Mouse (Mus musculus): ENCODE measurements around the gene H3f3a. TPM values are rescaled to one million over a fixed set of nuclear protein-coding genes. Genes with fewer than 3 reads are reported as not detected.

Gene H3f3a
- total RNA-seq, 2 experiments from 2014 or later: 476 to 478 TPM

DNA sequence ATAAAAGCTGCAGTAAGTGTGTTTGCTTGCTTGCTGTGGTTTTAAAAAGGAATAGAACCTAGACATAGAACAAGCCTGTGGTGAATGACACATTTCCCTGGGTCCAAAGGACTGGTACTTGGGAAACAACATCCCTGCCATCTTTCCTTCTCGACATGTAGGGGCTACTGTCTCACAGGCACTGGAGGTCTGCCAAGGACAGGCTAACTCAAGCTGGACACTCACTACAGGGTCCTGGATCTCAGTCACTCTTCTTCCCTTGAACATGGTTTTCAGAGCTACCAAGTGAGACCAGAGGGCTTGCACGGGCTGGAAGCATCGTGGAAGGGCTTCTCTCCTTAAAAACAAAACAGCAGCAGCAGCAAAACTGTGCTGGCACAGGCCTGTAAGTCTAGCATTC, 10.0 kb upstream of the H3f3a start:
- DNase-seq (ENCODE audit: low spot score in 2 of 2): no peak

- DNase-seq (ENCODE audit: low spot score in 2 of 2): no peak
These were observed 8.5 kb upstream of the H3f3a start for GRCm38 (mm10) chr1:180822276-180822675.

GRCm38 (mm10) chr1:180821101-180821500, 7.4 kb upstream of the H3f3a start:
- DNase-seq (ENCODE audit: low spot score in 2 of 2): no peak

- no peak for DNase-seq (ENCODE audit: low spot score in 2 of 2)
These were observed 4.3 kb upstream of the H3f3a start for GRCm38 (mm10) chr1:180818000-180818399.

- peak; percentile 25 to 35 for DNase-seq (ENCODE audit: low spot score in 2 of 2)
These were observed 1.8 kb upstream of the H3f3a start for GRCm38 (mm10) chr1:180815371-180816024.

GRCm38 (mm10) chr1:180813409-180813884, 296 bp downstream of the H3f3a start:
- DNase-seq (ENCODE audit: low spot score in 2 of 2): peak; percentile 94 to 96

GRCm38 (mm10) chr1:180812463-180813408, 1.0 kb downstream of the H3f3a start:
- DNase-seq (ENCODE audit: low spot score in 2 of 2): peak; percentile 56 to 68

DNA sequence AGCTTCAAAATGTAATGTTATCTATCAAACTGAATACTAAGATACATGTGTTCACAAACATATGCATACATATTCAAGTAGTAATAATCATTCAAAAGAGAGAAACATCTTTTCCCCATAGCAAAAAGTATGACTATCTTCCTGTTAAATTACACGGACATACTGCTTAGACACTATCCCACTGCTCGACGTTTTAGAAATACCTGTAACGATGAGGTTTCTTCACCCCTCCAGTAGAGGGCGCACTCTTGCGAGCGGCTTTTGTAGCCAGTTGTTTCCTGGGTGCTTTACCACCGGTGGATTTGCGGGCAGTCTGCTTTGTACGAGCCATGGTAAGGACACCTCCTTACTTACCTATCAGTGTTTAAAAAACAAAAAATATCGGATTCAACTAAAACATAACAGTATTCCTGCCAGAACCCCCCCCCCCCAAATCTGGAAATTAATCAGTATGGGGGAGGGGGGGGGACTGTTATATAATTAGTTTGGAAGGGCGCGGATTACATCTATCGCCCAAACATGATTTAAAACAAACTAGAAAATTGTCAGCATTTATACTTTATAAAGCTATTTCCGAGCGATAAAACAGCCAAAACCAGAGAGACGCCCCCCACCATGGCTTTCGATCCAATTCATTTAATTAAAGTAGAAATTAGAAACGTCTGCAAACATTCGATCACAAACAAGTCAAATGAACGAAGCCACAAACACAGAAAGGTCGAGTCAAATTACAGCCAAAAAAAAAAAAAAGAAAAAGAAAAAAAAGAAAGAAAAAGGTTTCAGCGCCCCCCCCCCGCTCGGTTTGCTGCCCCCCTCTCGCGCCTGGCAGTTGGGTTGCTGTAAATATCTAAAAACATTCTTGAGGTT, 1.9 kb downstream of the H3f3a start:
- no peak for DNase-seq (ENCODE audit: low spot score in 2 of 2)

- no peak for DNase-seq (ENCODE audit: low spot score in 2 of 2)
These were observed 2.8 kb downstream of the H3f3a start for GRCm38 (mm10) chr1:180810976-180811375.

DNA sequence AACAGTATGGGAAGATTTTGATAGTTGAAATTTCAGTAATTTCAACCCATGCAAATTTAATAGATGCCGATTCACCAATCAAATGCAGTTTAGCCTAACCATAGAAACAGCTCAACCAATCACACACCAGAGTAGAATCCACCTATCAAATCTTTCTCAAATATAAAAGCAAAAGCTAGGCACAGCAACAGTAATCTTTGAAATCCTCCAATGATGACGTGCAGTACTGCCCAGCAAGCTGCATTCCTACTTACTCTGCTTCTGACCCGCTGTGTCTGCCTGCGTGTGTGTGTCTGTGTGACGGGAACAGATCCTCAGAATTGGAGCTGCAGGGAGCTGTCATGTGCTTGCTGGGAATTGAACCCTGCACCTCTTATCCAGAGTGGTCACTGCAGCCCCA, 4.9 kb downstream of the H3f3a start:
- no peak for DNase-seq (ENCODE audit: low spot score in 2 of 2)

- DNase-seq (ENCODE audit: low spot score in 2 of 2): no peak
These were observed 9.9 kb downstream of the H3f3a start for GRCm38 (mm10) chr1:180803881-180804280.

DNA sequence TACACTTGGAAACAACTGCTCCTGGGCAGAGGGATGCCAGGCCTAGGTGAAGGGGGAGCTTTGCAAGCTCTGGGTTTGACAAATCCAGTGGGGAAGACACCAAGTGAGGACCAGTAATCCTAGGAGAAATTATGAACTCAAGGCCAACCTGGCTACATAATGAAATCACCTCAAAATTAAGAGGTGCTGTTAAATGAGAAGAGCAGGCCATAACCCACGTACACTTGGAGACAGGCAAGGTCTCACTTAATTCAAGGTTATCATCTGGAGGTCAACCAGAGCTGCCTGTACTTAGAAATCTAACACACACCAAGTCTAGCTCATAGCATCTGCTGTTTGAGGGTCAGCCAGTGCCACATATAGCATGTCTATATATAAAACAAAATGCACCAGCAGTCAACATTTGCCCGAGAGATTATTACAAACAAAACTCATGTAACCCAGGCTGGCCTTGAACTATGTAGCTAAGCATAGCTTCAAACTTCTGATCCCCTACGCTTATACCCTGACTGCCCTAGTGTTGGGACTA, 12.2 kb downstream of the H3f3a start:
- no peak for DNase-seq (ENCODE audit: low spot score in 2 of 2)

DNA sequence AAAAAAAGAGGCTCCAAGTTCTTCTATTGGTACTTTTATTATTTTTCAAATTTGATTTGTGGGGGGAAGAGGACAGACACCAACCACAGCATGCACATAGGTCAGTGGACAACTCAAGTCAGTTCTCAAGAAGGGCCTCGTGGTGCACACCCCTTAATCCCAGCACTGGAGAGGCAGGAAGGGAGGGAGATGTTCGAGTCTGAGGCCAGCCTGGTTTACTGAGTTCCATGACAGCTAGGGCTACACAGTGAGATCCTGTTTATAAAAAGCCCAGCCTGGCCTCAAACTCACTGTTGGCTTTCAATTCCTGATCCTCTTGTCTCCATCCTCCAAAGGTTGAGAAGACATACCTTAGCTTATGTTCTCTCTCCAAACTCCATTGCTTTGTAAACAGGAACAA, 12.9 kb downstream of the H3f3a start:
- no peak for DNase-seq (ENCODE audit: low spot score in 2 of 2)

GRCm38 (mm10) chr1:180800022-180800421, 13.7 kb downstream of the H3f3a start:
- no peak for DNase-seq (ENCODE audit: low spot score in 2 of 2)

DNA sequence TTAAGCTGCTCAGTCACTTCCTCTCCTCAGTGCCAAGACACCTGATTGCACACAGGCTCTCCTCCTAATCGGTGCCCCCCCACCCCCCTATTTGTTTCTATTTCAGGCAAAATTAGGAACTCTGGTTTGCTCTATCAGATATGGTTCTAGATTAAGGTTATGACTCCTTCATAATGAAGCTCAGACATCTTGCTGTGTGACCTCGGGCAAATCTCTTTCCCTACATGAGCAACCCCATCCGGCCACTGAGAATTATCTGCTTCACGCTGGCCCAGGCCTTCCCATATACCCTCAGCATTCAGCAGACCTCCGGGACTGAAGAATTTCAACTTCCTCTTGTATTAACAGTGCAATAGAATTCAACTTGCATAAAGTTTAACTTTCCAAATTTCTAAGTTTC, 14.5 kb downstream of the H3f3a start:
- DNase-seq (ENCODE audit: low spot score in 2 of 2): no peak

DNA sequence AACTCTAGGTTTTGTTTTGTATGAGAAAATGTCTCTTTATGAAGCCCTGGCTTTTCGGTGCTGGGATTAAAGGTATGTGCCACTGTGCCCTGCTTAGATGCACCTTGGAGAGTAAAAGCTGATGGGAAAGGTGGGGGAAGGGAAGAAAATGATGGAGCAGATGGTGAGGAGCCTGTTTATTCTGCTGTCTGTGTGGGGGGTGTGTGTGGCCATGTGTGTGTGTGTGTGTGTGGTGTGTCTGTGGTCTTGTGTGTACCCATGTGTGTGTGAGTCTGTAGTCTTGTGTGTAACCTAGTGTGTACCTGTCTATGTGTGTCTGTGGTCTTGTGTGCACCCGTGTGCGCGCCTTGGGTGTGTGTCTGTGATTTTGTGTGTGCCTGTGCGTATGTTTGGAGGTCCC, 15.1 kb downstream of the H3f3a start:
- DNase-seq (ENCODE audit: low spot score in 2 of 2): no peak

DNA sequence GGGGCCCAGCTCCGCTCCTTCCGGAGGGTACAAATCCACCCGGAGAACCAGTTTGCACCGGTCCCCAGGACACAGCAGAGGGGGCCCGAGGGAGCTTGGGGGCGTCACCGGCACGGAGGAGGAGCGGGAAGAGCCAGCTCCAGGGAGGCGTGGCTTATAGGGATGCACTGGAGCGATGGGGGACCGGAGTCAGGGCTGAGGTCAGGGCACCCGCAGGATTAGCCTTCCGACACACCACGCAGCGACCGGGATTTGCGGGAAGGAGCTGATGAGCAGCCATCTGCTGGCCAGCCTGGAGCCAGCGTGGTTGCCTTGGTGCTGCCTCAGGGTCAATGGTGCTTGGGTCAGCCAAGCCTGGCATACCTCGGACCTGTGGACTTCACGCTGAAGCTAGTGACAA, 19.6 kb downstream of the H3f3a start:
- peak; percentile 40 to 41 for DNase-seq (ENCODE audit: low spot score in 2 of 2)

DNA sequence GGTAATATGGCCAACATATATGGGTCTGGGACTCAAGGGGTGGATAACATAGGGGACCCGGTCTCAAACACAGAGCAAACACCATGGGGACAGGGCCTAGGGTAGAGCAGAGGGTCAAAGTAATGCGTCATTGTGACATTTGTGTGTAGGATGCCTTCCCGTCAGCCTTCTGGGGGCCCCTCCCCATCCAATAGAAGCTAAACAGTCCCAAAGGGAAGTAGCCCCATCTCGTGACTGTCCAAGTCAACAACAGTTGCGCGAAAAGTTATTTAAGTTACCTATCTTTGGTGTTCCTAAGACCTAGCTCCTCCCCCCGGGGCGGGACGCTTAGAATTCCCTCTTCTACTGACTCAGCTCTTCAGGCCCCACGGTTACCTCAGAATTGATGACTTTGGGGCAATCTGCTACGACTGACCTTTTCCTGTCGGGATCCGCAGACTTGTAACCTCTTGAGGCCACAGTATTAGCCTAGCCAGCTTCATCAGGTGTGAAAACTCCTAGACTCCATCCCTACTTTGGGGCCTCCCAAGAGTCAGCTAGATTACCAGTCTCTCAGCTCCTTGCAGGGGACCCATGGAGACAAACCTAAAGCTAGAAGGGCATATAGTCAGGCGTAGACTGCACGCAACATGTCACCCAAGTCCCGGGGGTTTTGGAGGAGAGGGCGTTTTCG, 20.2 kb downstream of the H3f3a start:
- DNase-seq (ENCODE audit: low spot score in 2 of 2): no peak

GRCm38 (mm10) chr1:180792814-180793213, 20.9 kb downstream of the H3f3a start:
- DNase-seq (ENCODE audit: low spot score in 2 of 2): no peak

DNA sequence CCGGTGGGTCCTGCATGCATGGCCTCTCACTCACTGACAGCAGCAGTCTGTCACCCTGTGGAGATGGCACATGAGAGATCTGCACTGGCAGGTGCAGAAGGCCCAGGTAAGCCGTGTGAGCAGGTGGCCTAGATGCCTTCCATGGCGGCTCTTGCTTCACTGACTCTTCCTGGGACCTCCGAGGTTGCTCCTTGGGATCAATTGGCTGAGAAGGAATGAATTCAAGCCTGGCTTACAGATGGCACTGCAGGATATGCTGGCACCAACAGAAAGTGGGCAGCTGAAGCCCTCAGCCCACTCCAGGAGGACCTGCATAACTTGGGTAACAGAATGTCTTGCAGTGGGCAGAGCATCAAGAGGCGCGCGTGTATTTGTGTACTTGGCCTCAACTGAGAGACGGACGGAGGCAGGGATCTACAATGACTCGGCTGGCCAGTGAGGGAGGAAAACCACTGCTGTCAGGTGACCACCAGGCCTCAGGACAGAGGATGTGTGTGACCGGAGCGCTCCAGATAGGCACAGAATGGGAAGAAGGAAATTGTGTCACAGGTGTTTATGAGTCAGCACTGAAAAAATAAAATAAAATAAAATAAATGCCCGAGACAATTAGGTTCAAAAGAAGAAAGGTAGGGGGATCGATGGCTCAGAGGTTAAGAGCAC, 21.8 kb downstream of the H3f3a start:
- no peak for DNase-seq (ENCODE audit: low spot score in 2 of 2)
